Mouse (Mus musculus) hindlimb bud, embryonic 11.5 days (tissue): Measurements from ENCODE around the gene Ltbp1.

Source experiments
- DNase-seq: peaks from one replicate; pipeline ENCODE4 v3.0.0-alpha.2; 2012; ENCODE audit warnings: low read depth, low spot score; ENCODE audit errors: extremely low spot score

Ltbp1 gene

GRCm38 (mm10) chr17:75172685-75173205, 167.4 kb downstream of the Ltbp1 start:
- no peak for DNase-seq

DNA sequence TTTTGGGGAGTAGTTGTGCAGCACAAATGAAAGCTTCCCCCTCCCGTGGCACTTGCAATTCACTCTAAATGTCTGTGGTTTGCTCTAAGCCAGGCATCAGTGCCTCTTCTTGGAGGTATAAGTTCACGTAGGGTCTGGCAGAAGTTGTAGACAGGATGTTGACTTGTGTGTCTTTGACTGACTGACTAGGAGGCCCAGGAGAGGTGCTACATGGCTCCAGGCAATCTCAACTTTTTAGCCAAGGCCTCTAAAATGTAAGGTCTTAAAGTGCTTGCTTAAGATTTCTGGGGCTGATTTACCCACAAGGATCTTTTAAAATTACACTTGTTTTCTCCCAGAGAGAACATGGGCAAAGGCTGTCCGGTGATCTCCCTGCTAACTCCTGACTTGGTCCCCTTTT, 169.1 kb downstream of the Ltbp1 start:
- DNase-seq, result no peak

GRCm38 (mm10) chr17:75177920-75178867, 172.8 kb downstream of the Ltbp1 start:
- no peak for DNase-seq

DNA sequence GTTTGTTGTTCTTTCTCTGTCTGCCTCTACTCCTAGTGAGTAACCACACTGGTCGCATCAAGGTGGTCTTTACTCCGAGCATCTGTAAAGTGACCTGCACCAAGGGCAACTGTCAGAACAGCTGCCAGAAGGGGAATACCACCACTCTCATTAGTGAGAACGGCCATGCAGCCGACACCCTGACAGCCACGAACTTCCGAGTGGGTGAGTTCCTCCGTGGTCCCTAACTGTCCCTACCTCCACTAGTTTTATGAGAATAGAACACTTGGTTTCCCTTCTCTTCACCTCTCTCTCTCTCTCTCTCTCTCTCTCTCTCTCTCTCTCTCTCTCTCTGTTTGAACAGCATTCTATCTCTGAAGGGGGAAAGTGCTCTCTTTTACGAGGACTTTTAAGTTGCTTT, 173.6 kb downstream of the Ltbp1 start:
- DNase-seq, result no peak

- DNase-seq, result no peak
These were observed 174.9 kb downstream of the Ltbp1 start for GRCm38 (mm10) chr17:75180301-75180700.

GRCm38 (mm10) chr17:75180956-75181588, 175.7 kb downstream of the Ltbp1 start:
- no peak for DNase-seq

- no peak for DNase-seq
These were observed 177.1 kb downstream of the Ltbp1 start for GRCm38 (mm10) chr17:75182319-75183001.

- DNase-seq, result no peak
These were observed 181.6 kb downstream of the Ltbp1 start for GRCm38 (mm10) chr17:75186732-75187509.

- DNase-seq, result no peak
These were observed 191.6 kb downstream of the Ltbp1 start for GRCm38 (mm10) chr17:75196952-75197351.

DNA sequence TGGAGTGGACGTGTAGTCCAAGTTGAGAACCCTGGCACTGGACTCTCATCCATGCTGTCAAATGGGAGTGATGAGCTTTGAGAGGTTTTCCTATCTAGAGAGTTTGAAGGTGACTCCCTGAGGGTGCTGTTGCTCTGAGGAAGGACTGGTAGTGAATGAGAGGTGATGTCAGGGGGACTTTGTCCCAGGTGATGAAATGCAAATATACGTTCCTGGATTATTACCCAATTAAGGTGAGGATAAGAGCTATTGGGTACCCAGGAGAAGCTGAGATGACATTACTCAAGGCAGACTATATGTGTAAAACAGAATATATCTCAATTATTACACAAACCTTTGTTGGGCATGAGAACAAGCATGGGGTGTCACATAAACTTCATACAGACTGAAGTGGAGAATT, 193.4 kb downstream of the Ltbp1 start:
- no peak for DNase-seq

GRCm38 (mm10) chr17:75199694-75200093, 194.3 kb downstream of the Ltbp1 start:
- no peak for DNase-seq

- DNase-seq, result no peak
These were observed 196.9 kb downstream of the Ltbp1 start for GRCm38 (mm10) chr17:75202314-75202713.

DNA sequence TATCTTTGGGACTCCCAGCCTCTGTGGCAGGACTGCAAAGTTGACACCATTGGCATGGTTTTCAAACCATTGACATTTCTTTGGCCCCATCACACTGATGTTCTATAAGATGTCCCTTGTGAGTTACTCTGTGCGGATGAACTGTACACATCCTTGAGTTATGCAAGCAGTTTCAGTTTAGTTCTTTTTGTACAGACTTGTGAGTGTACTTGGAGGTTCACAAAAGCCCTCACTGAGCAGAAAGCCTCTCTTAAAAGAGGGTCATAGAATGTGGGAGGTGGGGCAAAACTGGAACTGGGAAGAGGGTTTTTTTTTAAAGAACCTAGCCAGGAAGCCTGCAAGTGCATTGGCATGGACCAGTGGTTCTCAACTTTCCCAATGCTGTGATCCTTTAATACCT, 198.7 kb downstream of the Ltbp1 start:
- no peak for DNase-seq

GRCm38 (mm10) chr17:75206281-75206680, 200.9 kb downstream of the Ltbp1 start:
- DNase-seq, result no peak

- DNase-seq, result no peak
These were observed 202.9 kb downstream of the Ltbp1 start for GRCm38 (mm10) chr17:75208164-75208698.

GRCm38 (mm10) chr17:75210526-75210925, 205.2 kb downstream of the Ltbp1 start:
- no peak for DNase-seq

GRCm38 (mm10) chr17:75216362-75216761, 211.0 kb downstream of the Ltbp1 start:
- DNase-seq, result no peak

- DNase-seq, result no peak
These were observed 213.3 kb downstream of the Ltbp1 start for GRCm38 (mm10) chr17:75218700-75219099.

DNA sequence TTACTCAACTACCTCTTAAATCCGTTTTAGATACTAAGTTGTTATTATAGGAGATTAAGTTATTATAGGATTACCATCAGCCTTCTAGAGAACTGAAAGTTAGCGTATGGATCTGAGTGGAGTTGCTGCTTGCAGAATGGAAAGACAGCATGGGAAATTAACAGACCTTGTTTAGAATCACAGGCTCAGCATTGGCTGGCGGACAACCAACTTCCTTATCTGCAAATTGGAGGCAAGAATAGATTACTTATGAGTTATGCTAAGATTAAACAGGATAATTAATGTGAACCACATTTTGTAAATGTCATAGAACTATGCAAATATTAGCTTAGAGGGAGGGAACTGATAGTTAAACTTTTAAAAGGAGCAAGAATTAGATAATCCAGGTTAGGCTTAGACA, 223.0 kb downstream of the Ltbp1 start:
- DNase-seq, result no peak

DNA sequence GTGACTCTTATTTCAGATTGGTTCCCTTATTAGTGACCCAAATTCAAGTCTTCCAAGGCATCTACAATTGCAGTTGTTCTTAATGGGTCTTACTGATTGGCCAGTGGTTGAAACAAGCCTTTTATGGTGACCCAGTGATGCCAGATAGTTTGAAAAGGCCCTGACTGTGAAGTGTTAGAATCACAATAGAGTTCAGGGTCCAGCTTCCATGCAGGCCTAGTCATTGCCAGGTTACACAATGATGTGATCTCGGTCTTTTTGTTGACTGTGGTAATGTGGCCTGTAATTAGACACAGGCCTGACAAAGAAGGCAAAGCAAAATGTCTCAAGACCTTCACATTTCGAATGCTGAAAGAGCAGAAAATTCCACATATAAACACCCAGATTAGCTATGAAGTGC, 227.8 kb downstream of the Ltbp1 start:
- DNase-seq, result no peak
